Mouse (Mus musculus) lung, adult 18-20 months (tissue): ENCODE measurements around the gene Ufc1.
"Not testable (repeated sequence)": the region's sequence is repeated elsewhere in the genome, so short reads cannot be mapped to it uniquely, and the experiment has no call there.

Experiments used
- DNase-seq, 2 experiments: peaks; one replicate each; pipeline ENCODE4 v3.0.0; 2022; ENCODE audit warnings: mixed read lengths in 2 of 2

The Ufc1 gene

GRCm38 (mm10) chr1:171294298-171295062 is at the start of gene Ufc1:
TSS of gene Ufc1 (minus strand) at chr1:171295024.
- DNase-seq: peak; percentile 88 to 90

DNA sequence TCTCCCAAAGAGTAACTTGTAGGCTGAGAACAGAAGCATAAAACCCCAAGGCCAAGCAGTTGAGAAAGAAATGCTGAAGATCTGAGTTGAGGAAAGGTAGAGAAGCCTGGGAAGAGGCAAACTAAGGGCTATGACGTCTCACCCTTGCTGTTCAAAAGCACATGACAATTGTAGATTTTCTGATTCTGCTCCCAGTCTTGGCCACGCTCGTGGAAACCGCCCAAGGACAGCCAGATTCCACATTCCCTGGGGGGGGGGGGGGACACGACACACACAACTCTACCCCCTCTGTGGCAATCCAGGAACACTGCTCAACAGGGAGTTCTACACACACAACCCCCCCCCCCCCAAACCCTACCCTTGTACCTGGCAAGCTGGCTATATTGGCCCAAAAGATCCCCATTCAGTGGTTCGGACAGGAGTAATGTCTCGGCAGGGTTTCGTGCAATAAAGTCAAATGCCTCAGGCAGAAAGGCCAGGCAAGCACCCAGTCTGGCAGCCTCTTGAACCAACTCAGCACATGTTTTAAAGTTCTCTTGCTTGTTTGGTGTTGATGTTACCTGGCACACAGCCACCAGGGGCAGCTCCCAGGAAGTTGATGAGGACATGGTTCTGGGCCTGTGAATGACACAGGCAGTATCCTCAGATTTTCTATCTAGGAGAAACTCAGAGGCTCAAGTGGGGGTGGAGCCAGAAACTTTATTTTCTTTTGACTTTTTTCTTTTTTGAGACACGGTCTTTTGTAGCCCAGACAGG is 49.3 kb upstream of the Ufc1 start:
- DNase-seq: peak; percentile 57 to 74

DNA sequence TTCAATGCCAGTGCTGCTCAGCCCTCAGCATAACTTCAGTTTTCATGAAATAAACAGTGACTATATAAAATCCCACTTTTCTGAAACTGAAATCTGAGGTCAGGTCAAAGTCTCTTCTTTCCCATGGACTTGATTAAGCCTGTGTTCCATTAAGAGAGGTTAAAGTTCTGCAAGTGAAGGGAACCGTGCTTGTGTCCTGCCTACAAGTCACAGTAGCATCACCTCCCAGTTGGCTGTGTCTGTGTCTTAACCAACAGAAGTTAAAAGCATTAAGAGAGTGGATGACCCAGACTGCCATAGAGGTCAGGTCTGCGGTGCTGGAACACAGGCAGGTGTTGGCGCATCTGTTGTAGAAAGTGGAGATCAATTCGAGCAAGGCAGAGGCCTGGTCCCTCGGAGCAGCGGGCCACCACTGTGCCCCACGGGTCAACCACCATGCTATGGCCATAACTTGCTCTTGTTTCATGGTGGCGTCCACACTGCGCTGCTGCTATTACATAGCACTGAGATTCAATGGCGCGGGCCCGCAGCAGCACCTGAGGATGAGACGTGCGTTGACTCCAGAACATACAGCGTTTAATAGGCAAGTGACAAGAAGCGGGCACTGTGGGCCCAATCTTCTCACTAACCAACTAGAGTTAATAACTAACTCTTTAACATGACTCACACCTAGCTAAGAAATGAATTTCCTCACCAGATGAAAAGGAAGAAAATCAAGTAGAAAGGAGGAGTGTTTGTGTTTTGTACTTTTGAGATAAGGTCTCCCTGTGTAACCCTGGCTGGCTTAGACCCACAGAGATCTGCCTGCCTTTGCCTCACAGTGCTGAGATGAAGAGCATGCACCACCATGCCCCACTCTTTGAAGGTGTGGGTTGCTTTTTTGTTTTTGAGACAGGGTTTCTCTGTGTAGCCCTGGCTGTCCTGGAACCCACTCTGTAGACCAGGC is 47.7 kb upstream of the Ufc1 start:
- DNase-seq: no peak

DNA sequence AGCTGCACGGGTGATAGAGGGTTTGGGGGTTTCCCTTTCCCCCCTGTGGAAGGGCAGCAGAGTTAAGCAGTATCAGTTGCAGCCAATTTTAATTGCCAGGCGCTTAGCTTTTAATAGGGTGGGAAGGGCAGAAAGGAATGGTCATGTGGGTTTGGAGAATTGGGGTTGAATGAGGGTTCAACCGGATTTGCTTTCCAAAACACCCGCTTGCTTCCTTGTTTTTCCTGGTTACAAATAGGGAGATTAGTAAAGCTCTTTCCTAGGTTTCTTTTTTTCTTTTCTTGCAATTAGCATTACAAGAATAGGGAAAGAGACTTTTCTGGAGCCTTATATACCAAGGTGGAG is 35.4 kb upstream of the Ufc1 start:
- DNase-seq: no peak

GRCm38 (mm10) chr1:171329433-171330215 is 34.8 kb upstream of the Ufc1 start:
- peak in 1 of 2 experiments; percentile 77 for DNase-seq

DNA sequence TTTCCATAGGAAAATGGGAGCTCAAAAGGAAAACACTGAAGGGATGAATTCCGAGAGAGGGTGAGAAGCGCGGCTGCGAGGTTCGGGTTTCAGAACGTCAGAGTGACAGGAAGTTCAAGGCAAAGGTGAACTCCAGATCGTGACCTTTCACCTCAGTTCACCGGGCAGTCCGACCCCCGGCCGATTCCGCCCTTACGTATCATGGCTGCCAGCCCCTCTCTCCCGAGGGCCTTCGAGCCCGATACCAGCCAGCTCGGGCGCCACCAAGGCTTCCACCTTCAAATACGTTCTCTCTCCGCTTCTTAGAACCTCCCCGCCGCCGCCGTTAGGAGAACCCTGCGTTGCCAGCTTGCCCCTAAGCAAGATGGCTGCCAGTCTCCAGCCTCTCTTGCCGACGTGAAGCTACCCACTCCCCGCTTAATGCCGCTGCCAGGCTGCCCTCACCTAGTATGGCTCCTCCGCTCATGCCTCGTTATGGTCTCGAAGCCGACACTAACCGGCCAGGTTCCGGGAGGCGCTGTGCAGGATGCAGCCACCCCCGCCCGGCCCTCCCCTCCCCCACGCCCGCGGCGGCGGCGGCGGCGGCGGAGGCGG is 34.1 kb upstream of the Ufc1 start, which contains the start of gene Dedd:
Gene Dedd (plus strand): TSS at position 307 of the 594 bp plus-strand sequence.
- peak; percentile 94 for DNase-seq

DNA sequence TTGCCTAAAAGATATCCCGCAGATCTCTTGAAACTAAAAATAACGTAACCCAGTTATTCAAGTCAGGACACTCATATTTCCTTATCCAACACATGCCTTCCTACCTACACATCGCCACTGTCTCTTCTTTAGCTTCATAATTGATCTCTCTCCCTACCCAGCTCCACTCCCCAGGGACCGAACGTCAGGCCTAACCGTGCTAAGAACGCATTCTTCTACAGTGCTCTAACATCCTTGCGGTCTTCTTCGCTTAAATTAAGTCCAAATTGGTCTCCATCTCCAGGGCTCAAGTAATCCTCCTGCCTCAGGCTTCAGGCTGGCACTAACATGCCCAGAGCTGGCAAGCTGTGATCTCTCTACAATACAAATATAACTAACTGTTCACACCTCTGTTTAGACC is 33.4 kb upstream of the Ufc1 start:
- DNase-seq: no peak

- not testable (repeated sequence) for DNase-seq
Measured at GRCm38 (mm10) chr1:171326588-171326987, 31.8 kb upstream of the Ufc1 start.

GRCm38 (mm10) chr1:171325571-171325970 is 30.7 kb upstream of the Ufc1 start:
- no peak for DNase-seq

GRCm38 (mm10) chr1:171322012-171322411 is 27.2 kb upstream of the Ufc1 start:
- DNase-seq: peak in 1 of 2 experiments; percentile 31

DNA sequence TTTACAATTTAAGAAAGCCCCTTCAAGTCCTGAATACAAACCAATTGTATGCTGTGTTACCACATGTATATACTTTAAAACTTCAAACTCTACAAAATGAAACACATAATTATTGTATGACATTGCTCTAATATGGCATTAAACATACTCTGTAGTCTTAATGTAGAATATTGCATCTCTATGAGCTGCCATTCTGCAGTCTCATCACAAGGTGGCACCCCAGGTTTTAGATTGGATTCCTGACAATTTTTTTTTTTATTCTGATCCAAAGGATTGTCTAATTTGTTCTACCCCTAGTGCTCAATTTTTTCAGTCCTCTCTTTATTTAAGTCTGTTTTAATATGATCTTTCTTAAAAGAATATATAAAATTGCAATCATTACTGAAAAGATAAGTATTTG is 26.6 kb upstream of the Ufc1 start:
- DNase-seq: no peak

DNA sequence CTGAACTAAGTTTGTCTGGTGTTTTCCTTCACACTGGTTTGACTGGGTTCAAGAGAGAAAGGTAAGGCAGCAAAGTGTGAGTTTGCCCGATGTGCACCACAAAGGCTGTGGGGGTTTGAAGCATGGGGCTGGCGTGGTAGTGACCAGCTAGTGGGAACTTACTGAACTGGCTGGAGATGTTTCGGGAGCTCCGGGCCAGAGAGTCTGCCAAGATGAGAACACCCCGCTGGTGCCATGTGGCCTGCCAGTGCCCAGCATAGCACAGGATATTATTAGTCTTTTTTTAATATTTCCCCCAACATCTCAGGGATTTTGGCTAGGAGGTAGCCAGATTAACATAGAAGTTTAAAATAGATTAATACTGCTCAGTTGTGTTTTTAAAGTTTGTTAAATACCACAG is 25.3 kb upstream of the Ufc1 start:
- no peak for DNase-seq

GRCm38 (mm10) chr1:171319748-171320147 is 24.9 kb upstream of the Ufc1 start:
- DNase-seq: no peak

- DNase-seq: no peak
Measured at GRCm38 (mm10) chr1:171309321-171309720, 14.5 kb upstream of the Ufc1 start.

DNA sequence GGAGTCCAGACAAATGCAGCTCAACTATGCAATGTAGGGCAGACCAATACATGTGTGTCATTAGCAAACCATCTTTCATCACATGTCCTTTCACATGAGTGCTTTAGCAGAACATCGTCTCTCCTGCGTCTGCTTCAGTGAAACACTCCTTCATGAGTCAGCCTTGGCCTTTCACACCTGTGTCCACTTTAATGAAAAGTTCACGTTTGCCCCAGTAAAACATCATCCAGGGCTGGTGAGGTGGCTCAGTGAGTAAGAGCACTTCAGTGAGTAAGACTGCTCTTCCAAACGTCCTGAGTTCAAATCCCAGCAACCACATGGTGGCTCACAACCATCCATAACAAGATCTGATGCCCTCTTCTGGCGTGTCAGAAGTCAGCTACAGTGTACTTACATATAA is 11.3 kb upstream of the Ufc1 start:
- DNase-seq: not testable (repeated sequence)

DNA sequence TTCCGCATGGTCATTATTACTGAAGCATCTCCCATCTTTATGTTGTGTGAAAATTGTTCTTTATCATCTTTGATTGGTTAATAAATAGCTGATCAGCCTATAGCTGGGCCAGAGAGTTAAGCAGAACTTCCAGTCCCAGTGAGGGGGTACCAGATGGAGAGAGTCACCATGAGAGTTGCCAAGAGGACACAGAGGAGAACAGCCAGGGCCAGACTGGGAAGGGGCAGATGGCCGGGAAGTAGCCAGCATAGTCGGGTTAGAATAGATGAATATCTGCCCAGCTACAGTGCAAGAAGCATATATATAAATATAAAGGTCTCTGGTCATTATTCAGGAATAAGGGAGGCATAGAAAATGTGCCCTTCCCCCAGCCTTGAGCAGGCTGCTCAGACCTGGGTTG is 3.4 kb upstream of the Ufc1 start:
- DNase-seq: no peak

- DNase-seq: no peak
Measured at GRCm38 (mm10) chr1:171295063-171295402, 209 bp upstream of the Ufc1 start.

GRCm38 (mm10) chr1:171293906-171294297 is 922 bp downstream of the Ufc1 start:
- no peak for DNase-seq

DNA sequence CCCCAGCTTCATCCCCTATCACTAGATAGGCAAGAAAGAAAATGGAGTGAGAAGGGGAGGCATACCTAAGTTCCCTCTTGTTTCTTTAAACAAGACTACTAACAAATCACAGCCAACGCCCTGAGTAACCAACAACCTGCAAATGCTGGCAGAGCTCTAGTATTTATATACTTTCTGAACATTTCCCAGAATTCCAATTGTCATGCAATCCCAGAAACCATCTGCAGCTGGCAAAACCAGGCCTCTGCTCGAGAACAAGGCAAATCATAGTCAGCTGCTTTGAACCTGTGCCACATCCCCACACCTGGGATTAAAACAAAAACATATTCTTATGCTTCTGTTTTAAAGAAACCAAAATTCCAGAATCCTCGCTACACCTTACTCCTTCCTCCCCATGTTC is 1.5 kb downstream of the Ufc1 start:
- no peak for DNase-seq

DNA sequence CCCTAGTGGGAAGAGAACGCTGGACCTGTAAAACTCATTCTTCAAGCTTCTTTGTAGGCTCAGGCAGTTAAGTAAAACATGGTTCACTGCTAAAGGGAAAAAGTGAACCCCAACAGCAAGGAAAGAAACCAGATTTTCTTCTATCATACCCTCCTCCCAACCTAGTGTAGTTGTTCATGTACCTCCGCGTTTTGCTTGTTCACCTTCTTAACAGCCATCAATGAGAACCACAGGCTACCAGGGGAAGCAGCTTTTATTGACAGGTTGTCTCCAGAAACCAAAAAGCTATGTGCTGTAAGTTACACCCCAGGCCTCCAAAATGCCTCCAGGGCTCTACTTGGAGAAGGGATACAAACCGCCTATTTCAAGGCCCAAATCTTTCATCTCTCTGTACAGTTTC is 6.5 kb downstream of the Ufc1 start:
- no peak for DNase-seq

DNA sequence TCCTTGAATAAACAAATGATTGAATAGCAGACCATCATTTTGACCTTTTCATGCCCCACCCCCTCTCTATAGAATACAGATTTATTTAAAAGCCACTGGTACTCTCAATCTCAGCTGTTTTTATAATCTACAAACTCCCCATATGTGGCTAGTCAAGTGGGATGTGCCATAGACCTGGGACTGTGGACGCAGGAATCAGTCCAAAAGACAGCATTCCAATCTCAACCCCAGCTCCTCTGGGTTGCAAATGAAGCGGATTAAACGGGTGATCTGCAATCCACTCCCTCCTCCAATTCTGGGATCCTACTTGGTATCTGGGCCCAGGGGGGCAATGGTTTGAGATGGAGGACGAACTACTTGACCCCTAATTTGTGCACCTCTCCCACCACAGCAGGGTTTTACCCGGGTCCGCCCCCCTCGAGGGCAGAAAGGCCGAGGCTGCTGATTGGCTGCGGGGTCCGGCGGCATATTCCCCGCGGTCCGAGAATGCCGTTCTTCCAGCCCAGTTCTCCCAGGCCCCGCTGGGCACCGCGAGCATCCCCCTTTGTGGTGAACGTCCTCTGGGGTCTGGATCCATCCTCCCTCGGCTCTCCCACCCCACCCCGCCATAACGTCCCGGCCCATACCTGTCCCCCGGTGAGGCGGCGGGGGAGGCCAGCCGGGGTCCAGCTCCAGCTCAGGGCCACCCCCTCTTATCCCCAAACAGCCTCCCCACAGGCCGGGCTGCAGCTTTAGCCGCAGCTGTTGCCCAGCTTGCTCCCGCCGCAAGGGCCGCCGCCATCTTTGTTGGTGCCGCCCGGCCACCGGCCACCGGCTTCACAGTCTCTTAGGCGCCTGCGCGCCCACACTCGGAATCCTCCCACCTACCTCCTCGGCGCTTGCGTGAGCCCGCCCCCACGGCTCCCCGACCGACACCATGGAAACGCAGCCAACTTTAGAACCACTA is 7.4 kb downstream of the Ufc1 start, which contains the start of gene Usp21:
Gene Usp21 (minus strand): TSS at position 856 of the 946 bp plus-strand sequence.
- peak; percentile 94 to 95 for DNase-seq
